Mouse (Mus musculus): Measurements from ENCODE around the gene Gsk3b.
"Not testable (repeated sequence)": the region's sequence is repeated elsewhere in the genome, so short reads cannot be mapped to it uniquely, and the experiment has no call there.

The Gsk3b gene

GRCm38 (mm10) chr16:38106542-38106941 is 17.7 kb downstream of the Gsk3b start:
- DNase-seq = no peak

GRCm38 (mm10) chr16:38110001-38110400 is 21.2 kb downstream of the Gsk3b start:
- DNase-seq = no peak

- DNase-seq = no peak
These were observed 21.8 kb downstream of the Gsk3b start for GRCm38 (mm10) chr16:38110575-38110974.

GRCm38 (mm10) chr16:38114074-38114473 is 25.3 kb downstream of the Gsk3b start:
- no peak for DNase-seq

- DNase-seq = not testable (repeated sequence)
These were observed 29.1 kb downstream of the Gsk3b start for GRCm38 (mm10) chr16:38117909-38118308.

- DNase-seq = no peak
These were observed 29.9 kb downstream of the Gsk3b start for GRCm38 (mm10) chr16:38118723-38119122.

GRCm38 (mm10) chr16:38119286-38119685 is 30.5 kb downstream of the Gsk3b start:
- peak; percentile 52 for DNase-seq

- no peak for DNase-seq
These were observed 40.4 kb downstream of the Gsk3b start for GRCm38 (mm10) chr16:38129171-38129570.

- DNase-seq = no peak
These were observed 42.2 kb downstream of the Gsk3b start for GRCm38 (mm10) chr16:38131041-38131440.

GRCm38 (mm10) chr16:38131756-38132155 is 43.0 kb downstream of the Gsk3b start:
- no peak for DNase-seq

GRCm38 (mm10) chr16:38132210-38132609 is 43.4 kb downstream of the Gsk3b start:
- no peak for DNase-seq

GRCm38 (mm10) chr16:38137296-38137695 is 48.5 kb downstream of the Gsk3b start:
- DNase-seq = peak; percentile 61

- no peak for DNase-seq
These were observed 56.1 kb downstream of the Gsk3b start for GRCm38 (mm10) chr16:38144898-38145297.

- no peak for DNase-seq
These were observed 61.8 kb downstream of the Gsk3b start for GRCm38 (mm10) chr16:38150555-38150954.

- DNase-seq = no peak
These were observed 69.2 kb downstream of the Gsk3b start for GRCm38 (mm10) chr16:38157854-38158622.

- DNase-seq = no peak
These were observed 73.2 kb downstream of the Gsk3b start for GRCm38 (mm10) chr16:38162019-38162418.

GRCm38 (mm10) chr16:38164811-38165591 is 76.2 kb downstream of the Gsk3b start:
- DNase-seq = no peak

- DNase-seq = no peak
These were observed 80.2 kb downstream of the Gsk3b start for GRCm38 (mm10) chr16:38168971-38169370.

- DNase-seq = no peak
These were observed 90.3 kb downstream of the Gsk3b start for GRCm38 (mm10) chr16:38179150-38179549.

GRCm38 (mm10) chr16:38181421-38181820 is 92.6 kb downstream of the Gsk3b start:
- DNase-seq = no peak

- DNase-seq = no peak
These were observed 96.0 kb downstream of the Gsk3b start for GRCm38 (mm10) chr16:38184657-38185269.

- no peak for DNase-seq
These were observed 101.2 kb downstream of the Gsk3b start for GRCm38 (mm10) chr16:38189952-38190351.

GRCm38 (mm10) chr16:38190531-38190930 is 101.7 kb downstream of the Gsk3b start:
- no peak for DNase-seq

- no peak for DNase-seq
These were observed 102.7 kb downstream of the Gsk3b start for GRCm38 (mm10) chr16:38191460-38191859.

Measured in kidney, adult 18-20 months (tissue).